Mouse (Mus musculus) erythroblast, adult 5-6 weeks (primary cell): ENCODE results near the gene Spag9. TPM values are rescaled to one million over a fixed set of nuclear protein-coding genes. Genes with fewer than 3 reads are reported as not detected.

Experiments
- ATAC-seq: replicated peaks from 2 replicates; pipeline ENCODE4 v1.8.0; 2016; ENCODE audit warnings: moderate number of reproducible peaks, mild to moderate bottlenecking, moderate TSS enrichment, inconsistent platforms; ENCODE audit not compliant: poor library complexity, low FRiP score, severe bottlenecking
- total RNA-seq, 2 experiments: library from RNA; stranded (forward) in 1 of 2; stranded (reverse) in 1 of 2; fragments of 150-400 nt in 1 of 2; fragments of 200-764, 138-1000 nt in 1 of 2; gene quantifications; 2 replicates each; pipeline versions ENCODE4 v1.2.3 to v1.2.4; 2015 to 2017; ENCODE audit warnings: low replicate concordance in 2 of 2

Spag9 gene
- total RNA-seq, 2 experiments from 2014 or later = 18.3 to 25.9 TPM

GRCm38 (mm10) chr11:94148105-94148696 is 152.3 kb downstream of the Spag9 start:
- no peak for ATAC-seq

GRCm38 (mm10) chr11:94148931-94149491 is 153.1 kb downstream of the Spag9 start:
- ATAC-seq = no peak

- no peak for ATAC-seq
These were observed 153.8 kb downstream of the Spag9 start for GRCm38 (mm10) chr11:94149509-94150259.

DNA sequence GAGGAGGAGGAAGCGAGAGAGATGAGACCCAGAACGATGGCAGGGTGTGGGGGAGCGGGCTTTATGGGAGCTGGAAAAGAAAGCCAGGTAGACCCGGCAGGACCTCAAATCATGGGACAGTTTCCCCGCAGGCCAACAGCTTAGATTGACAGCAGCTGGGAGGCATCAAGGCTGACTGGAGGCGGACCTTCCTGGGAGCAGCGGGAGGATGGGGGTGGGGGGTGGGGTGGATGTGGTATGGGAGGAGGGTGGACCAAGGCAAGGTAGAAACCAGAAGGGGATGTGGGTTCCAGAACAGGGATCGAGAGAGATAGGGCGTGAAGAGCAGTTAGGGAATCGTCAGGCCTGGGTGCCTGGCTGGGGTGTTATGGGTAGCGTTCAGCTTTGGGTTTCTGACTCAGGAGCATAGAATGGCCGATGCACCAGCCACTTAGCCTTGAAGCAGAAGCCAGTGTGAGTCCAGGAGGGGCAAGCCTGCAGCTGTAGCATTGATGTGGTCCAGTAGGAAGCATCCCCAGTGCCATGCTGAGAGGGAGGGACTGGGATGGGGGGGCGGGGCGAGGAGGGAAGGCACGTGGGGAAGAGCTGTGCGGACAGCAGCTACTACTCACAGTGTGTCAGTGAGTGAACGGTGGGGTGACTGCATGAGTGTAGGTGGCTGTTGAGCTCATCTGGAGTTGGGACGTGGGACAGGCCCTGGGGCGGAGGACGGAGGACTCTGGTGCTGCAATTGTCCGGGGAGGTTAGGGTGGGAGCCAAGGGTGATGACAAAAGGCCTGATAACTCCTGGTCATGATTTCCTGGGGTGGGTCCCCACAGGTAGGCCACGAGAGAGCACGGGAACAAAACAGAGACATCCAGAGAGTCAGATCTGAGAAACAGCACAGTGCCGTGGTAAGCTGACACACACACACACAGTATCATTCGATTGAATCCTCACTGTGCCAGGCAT is 154.9 kb downstream of the Spag9 start:
- ATAC-seq = no peak

DNA sequence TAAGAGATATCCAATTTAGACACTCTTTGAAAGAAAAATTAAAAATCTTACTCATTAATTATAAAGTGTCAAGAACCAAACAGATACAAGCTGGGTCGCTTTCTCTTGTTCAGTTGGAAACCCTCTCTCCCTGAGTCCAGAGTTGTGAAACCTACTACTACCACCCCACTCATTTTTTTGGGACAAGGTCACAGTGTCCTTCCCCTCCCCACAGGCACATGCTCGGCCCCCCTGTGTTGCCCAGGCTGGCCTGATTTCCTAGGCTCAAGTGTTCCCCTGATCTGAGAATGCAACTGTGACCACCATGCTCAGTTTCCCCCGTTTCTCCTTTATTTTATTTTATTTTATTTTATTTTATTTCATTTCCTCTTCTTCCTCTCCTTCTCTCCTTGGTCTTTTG is 158.3 kb downstream of the Spag9 start:
- no peak for ATAC-seq

GRCm38 (mm10) chr11:94158521-94158920 is 162.6 kb downstream of the Spag9 start:
- ATAC-seq = no peak

DNA sequence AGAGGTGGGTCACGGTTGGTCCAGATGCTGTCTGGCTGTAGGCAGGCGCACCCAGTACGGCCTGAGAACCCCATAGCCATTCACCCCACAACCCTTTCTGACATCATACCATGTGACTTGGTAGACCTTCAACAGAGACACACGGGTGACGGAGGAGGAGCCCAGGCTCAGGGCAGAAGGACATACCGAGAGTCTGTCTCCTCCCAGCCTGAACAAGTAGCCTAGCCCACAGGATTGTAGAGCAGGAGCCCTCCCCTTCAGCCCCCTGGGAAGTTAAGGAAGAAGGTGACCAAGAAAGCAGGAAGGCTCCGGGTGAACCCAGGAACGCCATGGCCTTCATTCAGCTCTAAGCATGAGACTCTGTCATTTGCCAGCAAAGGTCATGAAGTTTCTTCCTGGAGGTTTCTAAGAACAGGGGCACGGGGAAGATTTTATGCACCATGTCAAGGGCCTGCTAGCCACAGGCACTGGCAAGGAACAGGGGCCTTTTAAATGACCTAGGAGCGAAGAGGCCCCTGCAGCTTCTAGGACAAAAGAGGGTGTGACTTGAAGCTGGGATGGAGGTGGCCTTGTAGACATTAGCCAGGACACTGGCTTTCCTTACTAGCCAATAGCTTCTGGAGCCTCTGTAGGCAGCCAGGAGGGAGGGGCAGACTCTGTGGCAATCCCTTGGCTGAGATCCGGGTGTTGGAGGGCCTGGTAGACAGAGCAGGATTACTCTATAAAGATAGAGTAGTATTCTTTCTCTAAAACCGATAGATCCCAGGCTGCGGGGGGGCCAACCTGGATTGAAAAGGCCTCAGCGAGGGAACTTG is 163.4 kb downstream of the Spag9 start:
- no peak for ATAC-seq

DNA sequence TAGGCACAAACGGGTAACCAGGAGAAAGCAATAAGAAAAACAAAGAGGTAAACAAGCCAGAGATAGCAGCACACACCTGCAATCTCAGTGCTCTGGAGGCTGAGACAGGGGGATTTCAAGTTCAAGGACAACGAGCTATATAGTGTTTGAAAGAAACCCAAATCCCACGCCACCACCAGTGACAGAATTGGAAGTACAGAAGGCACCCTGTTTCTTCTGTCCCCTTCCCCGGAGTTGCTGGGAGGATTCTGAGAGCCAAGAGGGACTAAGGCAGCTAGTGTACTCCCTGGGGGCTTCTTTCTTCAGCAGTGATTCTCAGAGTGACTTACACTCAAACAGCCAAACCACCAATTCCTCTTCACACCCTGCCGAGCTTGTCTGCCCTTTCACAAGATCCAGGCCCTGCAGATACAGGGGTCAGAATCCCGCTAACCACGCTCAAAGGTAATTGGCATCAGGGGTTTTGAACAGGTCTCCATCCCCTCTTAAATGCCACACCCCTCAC is 164.1 kb downstream of the Spag9 start:
- ATAC-seq = no peak

DNA sequence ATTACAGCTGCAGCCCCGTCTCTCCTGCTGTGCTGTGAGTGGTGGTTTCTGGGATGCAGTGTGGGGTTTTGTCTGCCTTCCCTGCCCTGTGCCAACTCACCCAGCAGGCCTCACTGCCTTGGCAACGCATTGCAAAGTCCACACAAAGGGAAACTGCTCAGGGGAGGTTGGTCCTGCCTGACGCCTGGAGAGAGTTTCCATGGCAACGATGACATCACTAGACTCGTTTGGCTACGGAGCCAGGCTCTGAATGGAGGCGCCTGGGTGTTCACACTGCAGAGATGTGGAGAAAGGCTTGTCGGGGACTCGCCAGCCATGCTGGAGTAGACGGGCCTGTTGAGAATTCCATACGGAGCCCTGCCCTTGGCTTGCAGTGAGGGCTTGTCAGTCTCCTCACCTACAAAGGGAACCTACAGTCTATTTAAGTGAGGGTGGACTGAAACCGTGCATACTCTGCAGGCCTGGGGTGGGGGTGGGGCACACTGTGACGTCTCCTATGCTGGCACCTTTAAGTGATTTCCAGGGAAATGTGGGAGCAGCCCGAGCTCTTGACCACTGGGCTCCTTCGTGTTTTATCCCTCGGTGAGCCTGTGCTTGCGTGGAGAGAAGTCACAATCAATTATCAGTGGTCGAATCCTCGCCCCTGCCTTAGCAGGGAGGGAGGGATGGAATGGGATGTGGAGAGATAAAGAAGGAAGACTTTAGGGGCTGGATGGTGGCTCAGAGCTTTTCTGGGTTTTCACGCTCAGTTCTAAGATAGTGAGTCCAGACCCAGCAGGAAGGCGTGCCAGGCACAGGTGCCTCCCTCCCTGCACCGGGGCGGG is 164.8 kb downstream of the Spag9 start:
- no peak for ATAC-seq

DNA sequence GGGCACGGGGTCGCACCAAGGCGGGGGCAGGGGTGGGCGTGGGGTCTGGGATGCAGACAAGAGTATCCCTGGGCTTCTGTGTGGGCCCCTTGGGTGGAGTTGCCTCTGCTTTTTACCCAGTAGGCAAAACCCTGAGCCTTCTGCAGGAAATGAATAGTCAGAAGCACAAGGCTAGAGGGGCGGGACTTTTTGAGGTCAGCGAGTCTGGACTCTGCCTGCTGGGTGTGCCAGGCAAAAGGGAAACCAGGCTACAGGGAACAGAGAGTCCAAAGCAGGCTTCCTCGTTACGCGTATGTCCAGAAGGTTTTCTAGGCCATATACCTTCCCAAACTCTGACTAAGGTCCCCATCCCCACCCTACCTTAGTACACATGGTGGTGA is 165.4 kb downstream of the Spag9 start:
- no peak for ATAC-seq

DNA sequence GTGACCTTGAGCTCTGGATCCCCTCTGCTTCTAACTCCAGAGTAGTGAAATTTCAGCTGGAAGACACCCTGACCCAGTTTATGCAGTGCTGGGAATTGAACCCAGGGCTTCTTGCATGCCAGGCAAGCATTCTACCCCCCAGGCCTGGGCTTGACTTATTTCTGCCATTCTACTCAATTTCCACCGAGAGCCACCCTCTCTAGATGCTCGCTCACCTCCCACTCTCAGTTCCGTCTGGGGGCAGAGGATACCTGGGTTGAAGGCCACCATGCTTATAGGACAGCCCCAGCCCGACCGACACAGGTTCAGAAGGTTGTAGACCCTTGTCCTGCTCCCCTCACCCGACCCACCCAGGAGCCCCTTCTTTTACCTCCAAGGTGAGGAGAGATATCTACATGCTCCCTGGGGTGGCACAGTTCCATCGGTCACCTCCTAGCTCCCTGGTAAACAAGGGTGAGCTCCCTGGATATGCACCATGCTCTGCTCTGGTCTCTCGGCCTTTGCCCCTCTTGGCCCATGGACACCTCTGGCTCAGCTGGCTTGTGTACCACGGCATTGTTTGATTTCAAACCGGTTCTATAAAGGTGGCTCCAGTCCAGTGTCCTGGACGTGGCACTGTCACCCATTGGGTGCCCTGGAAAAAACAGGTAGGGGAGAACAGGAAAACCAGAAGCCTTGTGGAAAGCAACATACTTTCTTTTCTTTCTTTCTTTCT is 166.1 kb downstream of the Spag9 start:
- no peak for ATAC-seq

- ATAC-seq = no peak
These were observed 167.3 kb downstream of the Spag9 start for GRCm38 (mm10) chr11:94163005-94163767.

GRCm38 (mm10) chr11:94165745-94166144 is 169.9 kb downstream of the Spag9 start:
- no peak for ATAC-seq

- ATAC-seq = no peak
These were observed 172.3 kb downstream of the Spag9 start for GRCm38 (mm10) chr11:94168238-94168637.

- ATAC-seq = no peak
These were observed 173.7 kb downstream of the Spag9 start for GRCm38 (mm10) chr11:94169596-94169995.

- ATAC-seq = 0 out of 2 replicates have a peak, but pooled peaks have one; percentile 21
These were observed 175.8 kb downstream of the Spag9 start for GRCm38 (mm10) chr11:94171691-94172090.

DNA sequence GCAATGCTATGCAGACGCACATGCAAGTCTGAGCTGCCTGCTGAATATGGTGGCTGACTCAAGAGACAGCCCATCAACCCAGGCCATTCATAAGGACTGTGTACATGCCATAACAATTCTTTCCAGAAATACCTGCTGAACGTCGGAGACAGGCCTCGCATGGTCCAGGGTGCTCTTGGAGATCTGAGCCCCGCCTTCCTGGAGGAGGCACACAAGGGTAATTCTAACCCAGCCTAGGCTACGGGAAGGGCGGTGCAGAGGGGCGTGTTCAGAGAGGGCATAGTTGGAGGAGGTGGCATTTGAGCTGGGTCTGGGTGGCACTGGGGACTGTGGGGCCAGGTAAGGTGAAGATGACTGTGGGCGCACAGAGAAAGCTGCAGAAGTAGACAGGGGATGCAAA is 176.3 kb downstream of the Spag9 start:
- ATAC-seq = peak; percentile 8; the same call in 1 of the 2 replicates
